Mouse (Mus musculus): Measurements from ENCODE around the gene Rnf141.

The Rnf141 gene

GRCm38 (mm10) chr7:110843916-110844874 is at the start of gene Rnf141:
Rnf141 (minus strand) TSS chr7:110844457.
- DNase-seq (ENCODE audit: low spot score) = peak; percentile 96

- peak; percentile 65 for DNase-seq (ENCODE audit: low spot score)
These were observed 47.3 kb upstream of the Rnf141 start for GRCm38 (mm10) chr7:110891501-110891986.

GRCm38 (mm10) chr7:110881746-110882333 is 37.6 kb upstream of the Rnf141 start:
- DNase-seq (ENCODE audit: low spot score) = no peak

- no peak for DNase-seq (ENCODE audit: low spot score)
These were observed 33.8 kb upstream of the Rnf141 start for GRCm38 (mm10) chr7:110878028-110878427.

GRCm38 (mm10) chr7:110876965-110877364 is 32.7 kb upstream of the Rnf141 start:
- DNase-seq (ENCODE audit: low spot score) = no peak

- no peak for DNase-seq (ENCODE audit: low spot score)
These were observed 24.6 kb upstream of the Rnf141 start for GRCm38 (mm10) chr7:110868807-110869206.

- no peak for DNase-seq (ENCODE audit: low spot score)
These were observed 22.9 kb upstream of the Rnf141 start for GRCm38 (mm10) chr7:110867116-110867515.

GRCm38 (mm10) chr7:110866021-110866420 is 21.8 kb upstream of the Rnf141 start:
- DNase-seq (ENCODE audit: low spot score) = no peak

- DNase-seq (ENCODE audit: low spot score) = no peak
These were observed 21.3 kb upstream of the Rnf141 start for GRCm38 (mm10) chr7:110865570-110865969.

- no peak for DNase-seq (ENCODE audit: low spot score)
These were observed 20.8 kb upstream of the Rnf141 start for GRCm38 (mm10) chr7:110865038-110865437.

GRCm38 (mm10) chr7:110862751-110863289 is 18.6 kb upstream of the Rnf141 start, which contains the start of gene Lyve1:
Lyve1 (minus strand) TSS chr7:110863239.
- no peak for DNase-seq (ENCODE audit: low spot score)

- no peak for DNase-seq (ENCODE audit: low spot score)
These were observed 15.9 kb upstream of the Rnf141 start for GRCm38 (mm10) chr7:110860129-110860528.

- no peak for DNase-seq (ENCODE audit: low spot score)
These were observed 11.3 kb upstream of the Rnf141 start for GRCm38 (mm10) chr7:110855604-110856003.

- DNase-seq (ENCODE audit: low spot score) = no peak
These were observed 10.8 kb upstream of the Rnf141 start for GRCm38 (mm10) chr7:110854927-110855546.

GRCm38 (mm10) chr7:110854519-110854918 is 10.3 kb upstream of the Rnf141 start:
- no peak for DNase-seq (ENCODE audit: low spot score)

- DNase-seq (ENCODE audit: low spot score) = no peak
These were observed 9.4 kb upstream of the Rnf141 start for GRCm38 (mm10) chr7:110853611-110854010.

GRCm38 (mm10) chr7:110851541-110852203 is 7.4 kb upstream of the Rnf141 start:
- no peak for DNase-seq (ENCODE audit: low spot score)

- no peak for DNase-seq (ENCODE audit: low spot score)
These were observed 4.1 kb upstream of the Rnf141 start for GRCm38 (mm10) chr7:110848371-110848770.

GRCm38 (mm10) chr7:110847321-110847720 is 3.1 kb upstream of the Rnf141 start:
- DNase-seq (ENCODE audit: low spot score) = no peak

- no peak for DNase-seq (ENCODE audit: low spot score)
These were observed 3.9 kb downstream of the Rnf141 start for GRCm38 (mm10) chr7:110840332-110840731.

- DNase-seq (ENCODE audit: low spot score) = no peak
These were observed 9.7 kb downstream of the Rnf141 start for GRCm38 (mm10) chr7:110834522-110834921.

GRCm38 (mm10) chr7:110834018-110834417 is 10.2 kb downstream of the Rnf141 start:
- DNase-seq (ENCODE audit: low spot score) = no peak

Measured in testis, postnatal 10 days (tissue).